Mouse (Mus musculus) regulatory T cell (primary cell): Measurements from ENCODE around the gene Gm10837.

Source experiments
- in situ Hi-C: fragments of 300-600 bp; cut with MboI, MseI; formaldehyde crosslinking; loops from one replicate; pipeline ENCODE4 v1.15.1; 2025; ENCODE audit warnings: high pct_unique_total_duplicates

The Gm10837 gene

GRCm38 (mm10) chr14:122528475-122528874, 38.1 kb downstream of the Gm10837 start:
- in situ Hi-C loops, result no loop called here

- in situ Hi-C loops, result no loop called here
Observed at GRCm38 (mm10) chr14:122534017-122534924, 43.9 kb downstream of the Gm10837 start, which contains the start of gene Pcca. TSS of gene Pcca (plus strand) at chr14:122534324.

GRCm38 (mm10) chr14:122535986-122536385, 45.6 kb downstream of the Gm10837 start:
- in situ Hi-C loops, result no loop called here
